ENCODE assay signal across 11 mouse cellular contexts in the genomic region with DNA sequence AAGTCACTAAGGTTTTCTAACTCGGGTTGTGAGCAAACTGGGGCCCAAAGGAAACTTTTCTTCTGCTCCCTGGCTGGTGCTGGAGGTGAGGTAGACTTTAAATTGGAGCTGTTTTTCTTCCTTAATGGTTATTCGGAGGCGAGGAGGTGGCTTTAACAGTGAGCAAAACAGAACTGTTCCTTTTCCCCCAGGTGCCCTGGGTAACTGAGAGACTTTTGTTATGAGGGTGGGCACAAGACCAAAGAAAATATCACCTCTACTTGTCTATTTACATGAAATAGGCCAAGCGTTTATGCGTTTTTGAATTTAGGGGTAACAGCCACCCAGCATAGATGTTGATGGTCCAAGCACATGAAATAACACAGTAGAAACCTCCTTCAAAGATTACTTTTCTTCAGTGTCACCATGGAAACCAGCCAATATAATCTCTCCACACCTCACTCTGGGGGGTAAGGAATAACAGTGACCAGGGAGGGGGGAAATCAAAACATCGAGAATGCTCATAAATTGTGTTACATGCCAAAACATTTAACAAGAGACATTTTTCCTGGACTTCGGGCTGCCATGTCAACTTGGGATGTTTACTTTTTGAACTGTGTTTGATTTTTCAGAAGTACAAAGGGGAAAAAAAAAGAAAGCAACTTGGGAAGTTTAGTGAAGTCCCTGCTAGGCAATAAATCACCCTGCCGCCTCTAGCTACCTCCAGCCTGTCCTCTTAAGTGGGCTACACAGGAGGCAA.
DNase-seq lines count a peak whose midpoint lies in the region; ATAC-seq and TF ChIP-seq lines count a peak whose summit lies in the region.
"Had no signal": no experiment of that assay in that cellular context is flagged by ENCODE, and none has a peak within 500 bp of the region (broad histone marks: within the 10 kb centered on the region; RNA-seq: fewer than 3 reads in every experiment).

No protein-coding gene starts in this region.

- peak overlapping the region; percentile 8; the same call in 1 of the 2 replicates for H3K27ac ChIP-seq in kidney, postnatal 0 days
- peak overlapping the region; percentile 71 for H3K27ac ChIP-seq in embryonic facial prominence, embryonic 13.5 days
- H3K27ac ChIP-seq in limb, embryonic 10.5 days, result peak overlapping the region; percentile 71
- peak overlapping the region; percentile 46; the same call in 1 of the 2 replicates for H3K27ac ChIP-seq in neural tube, embryonic 15.5 days (replicated peaks)
- H3K27ac ChIP-seq: forebrain, embryonic 10.5 days; liver, embryonic 12.5 days had no signal

- H3K4me2 ChIP-seq in kidney, postnatal 0 days (ENCODE audit: low read length), result no peak overlapping the region
- H3K4me2 ChIP-seq in embryonic facial prominence, embryonic 13.5 days, result no peak overlapping the region
- no peak overlapping the region for H3K4me2 ChIP-seq in neural tube, embryonic 15.5 days
- H3K4me2 ChIP-seq: liver, embryonic 12.5 days had no signal

- no peak overlapping the region for H3K9ac ChIP-seq in kidney, postnatal 0 days (ENCODE audit: low read depth, low read length)
- H3K9ac ChIP-seq in embryonic facial prominence, embryonic 13.5 days, result no peak overlapping the region
- H3K9ac ChIP-seq in neural tube, embryonic 15.5 days (replicated peaks), result no peak overlapping the region
- H3K9ac ChIP-seq: liver, embryonic 12.5 days had no signal

- no peak overlapping the region for H3K4me3 ChIP-seq in kidney, postnatal 0 days (replicated peaks; ENCODE audit: low read depth, low read length)
- no peak overlapping the region for H3K4me3 ChIP-seq in embryonic facial prominence, embryonic 13.5 days
- no peak overlapping the region for H3K4me3 ChIP-seq in limb, embryonic 10.5 days
- no peak overlapping the region for H3K4me3 ChIP-seq in neural tube, embryonic 15.5 days (replicated peaks)
- H3K4me3 ChIP-seq: forebrain, embryonic 10.5 days; liver, embryonic 12.5 days had no signal

- DNase-seq in kidney, postnatal 0 days (ENCODE audit: low spot score), result peak; percentile 77
- no peak for DNase-seq in kidney, postnatal 10 days
- DNase-seq in limb, embryonic 10.5 days (ENCODE audit: low spot score), result no peak
- no peak for DNase-seq in B cell, adult 2 months
- no peak for DNase-seq in left cerebral cortex, postnatal 14 days (ENCODE audit: low spot score in 2 of 2)
- DNase-seq: heart, postnatal 4 days; spleen, adult 18-20 months had no signal

- WGBS in kidney, postnatal 0 days, result 29% methylated on average over 8 of the region's 8 CpGs
- 63% methylated on average over 8 of the region's 8 CpGs for WGBS in embryonic facial prominence, embryonic 13.5 days
- 59% methylated on average over 8 of the region's 8 CpGs for WGBS in limb, embryonic 10.5 days
- WGBS in neural tube, embryonic 15.5 days, result 46% methylated on average over 8 of the region's 8 CpGs

- H3K9me3 ChIP-seq in kidney, postnatal 0 days (replicated peaks; ENCODE audit: low read length), result no peaks in the 10 kb centered on the region
- H3K9me3 ChIP-seq in embryonic facial prominence, embryonic 13.5 days, result no peaks in the 10 kb centered on the region
- no peaks in the 10 kb centered on the region for H3K9me3 ChIP-seq in limb, embryonic 10.5 days (replicated peaks)
- no peaks in the 10 kb centered on the region for H3K9me3 ChIP-seq in neural tube, embryonic 15.5 days (replicated peaks)
- H3K9me3 ChIP-seq: liver, embryonic 12.5 days had no signal

- intact Hi-C loops in left cerebral cortex, postnatal 14 days (cut with DNase I), result loop anchor here (10.0 kb wide), 1 partner anchor 74 kb away; no protein-coding TSS in a partner anchor

- no peaks in the 10 kb centered on the region for H3K36me3 ChIP-seq in kidney, postnatal 0 days (ENCODE audit: insufficient read depth, low read length)
- peaks cover 7% of the 10 kb centered on the region for H3K36me3 ChIP-seq in embryonic facial prominence, embryonic 13.5 days
- peaks cover 12% of the 10 kb centered on the region for H3K36me3 ChIP-seq in limb, embryonic 10.5 days
- no peaks in the 10 kb centered on the region for H3K36me3 ChIP-seq in neural tube, embryonic 15.5 days
- H3K36me3 ChIP-seq: liver, embryonic 12.5 days had no signal

- H3K4me1 ChIP-seq in kidney, postnatal 0 days (replicated peaks; ENCODE audit: insufficient read depth, low read length), result peaks cover 7% of the 10 kb centered on the region
- H3K4me1 ChIP-seq in embryonic facial prominence, embryonic 13.5 days, result peaks cover 2% of the 10 kb centered on the region; the same call in 1 of the 2 replicates
- peaks cover 36% of the 10 kb centered on the region for H3K4me1 ChIP-seq in limb, embryonic 10.5 days
- peaks cover 23% of the 10 kb centered on the region for H3K4me1 ChIP-seq in neural tube, embryonic 15.5 days
- H3K4me1 ChIP-seq: liver, embryonic 12.5 days had no signal

- ATAC-seq in kidney, postnatal 0 days (replicated peaks; ENCODE audit: low FRiP score, low read depth), result no peak
- no peak for ATAC-seq in embryonic facial prominence, embryonic 13.5 days (ENCODE audit: insufficient number of reproducible peaks, insufficient read depth, low FRiP score, low TSS enrichment, low read depth)
- no peak for ATAC-seq in neural tube, embryonic 15.5 days (ENCODE audit: low FRiP score)
- ATAC-seq: liver, embryonic 12.5 days had no signal

- TF ChIP-seq CTCF in kidney, postnatal 0 days (IDR thresholded peaks at IDR 0.05; ENCODE audit: low read depth), result no peak

- no peaks in the 10 kb centered on the region for H3K27me3 ChIP-seq in kidney, postnatal 0 days (ENCODE audit: insufficient read depth, low read length)
- H3K27me3 ChIP-seq in embryonic facial prominence, embryonic 13.5 days, result no peaks in the 10 kb centered on the region
- H3K27me3 ChIP-seq in limb, embryonic 10.5 days (ENCODE audit: low read depth, poor library complexity, severe bottlenecking), result no peaks in the 10 kb centered on the region
- no peaks in the 10 kb centered on the region for H3K27me3 ChIP-seq in neural tube, embryonic 15.5 days (replicated peaks)
- H3K27me3 ChIP-seq: liver, embryonic 12.5 days had no signal

Comparison
In these comparisons a context has a peak if more than half of its experiments do, and no peak if none do; other contexts are left out.
1. H3K27ac ChIP-seq: peak in every context shown above with its lines; median percentile 71 in embryonic facial prominence, embryonic 13.5 days; 71 in limb, embryonic 10.5 days; 46 in neural tube, embryonic 15.5 days; 8 in kidney, postnatal 0 days.